Mouse (Mus musculus): ENCODE measurements at regions not wholly inside any gene's neighbourhood (a gene's known extent, or its start where the extent isn't known, plus 50 kb on each side); places are given as distances from the start of the nearest gene placed in this dataset.
A peak's percentile ranks its signal among the peaks of the same experiment; 100 is the strongest.

DNA sequence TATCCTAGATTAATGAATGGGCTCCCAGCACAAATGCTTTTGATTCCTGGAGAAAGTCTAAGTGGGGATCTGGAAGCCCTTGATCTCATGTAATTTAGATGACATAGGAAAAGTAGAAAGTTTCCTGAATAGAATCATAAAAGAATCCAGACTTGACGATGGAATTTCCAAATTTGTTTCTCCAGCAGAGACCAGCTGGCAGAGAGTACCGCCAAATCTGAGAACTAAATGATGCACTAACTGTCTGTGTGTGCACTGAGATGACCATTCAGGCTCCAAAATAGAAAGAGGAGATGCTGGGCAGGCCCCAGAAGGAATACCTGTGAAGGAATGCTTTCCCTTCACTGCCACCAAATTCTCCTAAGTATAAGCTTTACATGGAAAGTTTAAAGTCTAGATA is 704.6 kb downstream of the Fat4 start:
- peak; percentile 6 to 7 for DNase-seq

DNA sequence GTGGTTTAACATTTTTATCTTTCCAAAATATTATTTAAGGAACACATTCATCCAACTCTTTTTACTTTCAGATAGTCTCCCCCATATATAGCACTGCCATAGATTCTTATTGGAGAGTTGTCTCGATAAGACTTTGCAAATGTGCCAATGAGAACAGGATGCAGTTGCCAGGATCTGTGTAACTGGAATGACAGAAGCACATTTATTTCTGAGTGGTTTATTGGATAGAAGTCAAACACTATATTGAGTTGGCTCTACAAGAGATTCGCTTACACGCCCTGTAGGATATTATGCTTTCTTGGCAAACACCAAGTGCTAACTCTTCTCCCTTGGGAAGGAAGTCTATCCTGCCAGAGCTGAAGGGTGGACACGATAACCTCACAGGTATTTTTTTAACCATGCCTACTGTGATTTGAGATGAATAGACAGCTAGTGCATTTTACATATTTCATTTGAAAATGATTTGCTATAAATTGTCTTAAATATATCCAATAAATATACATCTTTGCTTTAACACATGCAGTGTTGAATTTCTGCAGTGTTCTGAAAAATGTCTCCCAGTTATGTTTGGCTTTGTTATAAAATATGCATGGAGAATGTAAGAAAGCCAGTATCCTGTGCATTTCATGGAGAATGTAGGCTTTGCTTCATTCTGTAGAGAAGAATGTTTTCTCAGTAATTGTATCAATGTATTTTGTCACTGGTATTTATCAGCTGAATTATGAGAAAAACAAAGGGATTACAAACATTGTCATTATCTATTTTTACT is 705.8 kb downstream of the Fat4 start:
- peak; percentile 39 to 41 for DNase-seq

DNA sequence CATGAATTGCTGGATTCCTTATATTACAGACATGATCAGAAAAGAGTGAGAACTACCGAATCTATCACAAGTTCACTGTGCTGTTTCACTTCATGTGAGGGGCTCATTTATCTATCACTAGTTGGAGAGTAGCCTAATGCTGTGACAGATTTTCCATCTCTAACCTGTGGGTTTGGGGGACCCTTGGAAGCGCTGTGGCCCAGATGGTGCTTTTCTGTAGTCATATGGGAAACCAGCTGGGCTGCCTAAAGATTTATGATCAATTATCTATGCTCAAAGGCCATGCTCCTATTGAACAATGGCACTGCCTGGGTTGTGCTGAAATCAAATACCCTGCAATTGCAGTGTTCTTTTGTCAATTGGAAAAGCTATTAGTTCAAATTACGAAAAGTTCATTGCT is 723.2 kb downstream of the Fat4 start:
- DNase-seq: peak; percentile 29 to 49

DNA sequence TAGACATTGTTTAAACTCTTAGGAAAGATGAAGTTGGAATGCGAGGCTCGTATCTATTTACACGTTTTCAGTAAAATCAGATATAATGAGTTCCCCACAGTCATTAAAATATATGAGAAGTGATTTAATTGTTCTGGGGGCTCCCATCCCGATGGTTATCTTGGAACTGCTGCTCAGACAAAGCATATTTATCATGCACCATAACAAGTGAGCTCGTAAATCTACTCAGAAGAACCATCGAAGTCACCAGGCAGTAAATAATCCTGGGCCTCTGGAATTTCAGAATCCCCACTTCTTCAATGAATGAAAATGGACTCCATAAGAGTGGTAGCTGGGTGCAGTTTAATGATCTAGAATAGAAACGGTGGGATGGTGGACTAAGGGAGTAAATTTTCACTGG is 725.7 kb downstream of the Fat4 start:
- no peak for DNase-seq

DNA sequence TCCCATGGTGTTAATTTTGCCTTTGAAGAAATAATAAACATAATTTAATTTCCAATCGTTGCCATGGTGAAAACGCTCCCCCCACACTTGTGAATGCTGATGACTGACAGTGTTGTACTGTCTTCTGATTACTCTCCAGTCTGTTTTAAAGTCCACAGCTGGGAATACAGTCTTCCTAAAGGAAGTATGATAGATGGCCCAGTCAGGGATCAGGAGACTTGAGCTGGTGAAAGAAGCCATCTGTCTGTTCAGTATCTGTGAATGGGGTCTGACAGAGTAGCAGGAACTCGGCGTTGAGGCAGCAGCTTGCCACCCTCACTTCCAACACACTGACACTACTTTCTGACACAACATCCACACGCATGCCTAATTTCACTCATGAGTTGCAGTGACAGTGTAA is 751.2 kb downstream of the Fat4 start:
- no peak for DNase-seq

DNA sequence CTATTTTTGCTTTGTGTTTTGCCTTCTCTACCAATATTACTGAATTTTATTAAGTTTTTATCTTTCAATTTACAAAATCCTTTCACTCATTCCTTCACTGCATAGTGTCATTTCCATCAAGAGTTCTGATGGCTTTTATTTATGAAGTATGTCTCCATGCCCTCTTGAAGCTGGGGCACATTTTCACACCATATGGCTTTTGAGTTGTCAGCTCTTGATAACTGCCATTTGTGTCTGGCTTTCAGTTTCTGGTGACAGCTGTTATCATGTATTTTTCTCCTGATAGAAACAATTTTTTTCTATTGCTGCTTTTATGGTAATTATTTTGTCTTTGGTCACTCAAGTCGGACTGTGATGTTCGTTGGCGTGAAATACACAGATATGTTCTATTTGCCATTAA is 756.5 kb downstream of the Fat4 start:
- no peak for DNase-seq

DNA sequence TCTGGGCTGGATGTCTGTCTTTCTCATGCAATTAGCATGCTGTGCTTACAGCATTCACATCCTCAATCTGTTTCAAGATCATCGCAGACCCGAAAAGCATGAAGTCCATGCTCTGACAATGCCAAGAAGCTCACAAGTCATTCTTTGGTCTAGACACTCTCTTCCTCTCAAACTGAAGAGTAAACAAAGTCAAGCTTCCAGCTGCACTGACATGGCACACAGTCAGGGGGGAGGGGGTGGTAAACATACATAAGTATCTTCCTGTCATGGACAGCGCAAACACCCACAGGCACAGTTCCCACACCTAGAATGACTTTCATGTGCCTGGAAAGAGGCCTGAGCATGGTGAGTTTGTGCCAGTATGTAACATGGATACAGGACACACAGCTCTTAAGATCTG is 780.1 kb downstream of the Fat4 start:
- no peak for DNase-seq

DNA sequence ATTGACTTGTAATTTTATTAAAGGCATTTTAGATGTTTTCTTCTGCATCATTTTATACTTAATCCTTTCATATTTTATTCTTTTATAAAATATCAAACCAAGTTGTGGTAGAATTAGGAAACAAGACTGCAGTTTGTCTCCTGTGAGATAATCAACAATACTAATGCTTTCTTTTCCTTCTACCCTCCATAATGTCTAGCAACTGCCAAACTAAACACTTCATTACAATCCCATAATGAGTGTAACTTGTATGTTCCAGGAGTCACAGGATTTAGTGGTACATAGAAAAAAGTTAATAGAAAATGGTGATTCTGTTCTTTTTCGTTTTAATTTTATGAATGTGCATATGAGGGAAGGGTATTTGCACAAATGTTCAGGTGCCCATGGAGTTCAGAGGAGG is 782.4 kb downstream of the Fat4 start:
- DNase-seq: no peak

DNA sequence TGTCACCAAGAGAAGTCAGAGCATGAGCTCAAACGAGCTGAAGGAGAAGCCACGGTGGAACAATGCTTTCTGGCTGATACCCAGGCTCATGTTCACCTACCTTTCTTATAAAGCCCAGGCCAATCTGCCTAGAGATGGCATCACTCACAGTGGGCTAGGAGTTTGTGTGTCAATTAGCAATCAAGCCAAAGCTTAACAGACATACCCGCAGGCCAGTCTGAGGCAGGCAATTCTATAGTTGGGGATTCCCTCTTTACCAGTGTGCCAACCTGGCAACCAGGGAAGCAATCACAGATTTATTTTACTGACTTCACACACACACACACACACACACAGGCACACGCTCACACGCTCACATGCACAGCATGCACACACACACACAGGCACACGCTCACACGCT is 787.3 kb downstream of the Fat4 start:
- DNase-seq: peak in 1 of 2 experiments; percentile 5

DNA sequence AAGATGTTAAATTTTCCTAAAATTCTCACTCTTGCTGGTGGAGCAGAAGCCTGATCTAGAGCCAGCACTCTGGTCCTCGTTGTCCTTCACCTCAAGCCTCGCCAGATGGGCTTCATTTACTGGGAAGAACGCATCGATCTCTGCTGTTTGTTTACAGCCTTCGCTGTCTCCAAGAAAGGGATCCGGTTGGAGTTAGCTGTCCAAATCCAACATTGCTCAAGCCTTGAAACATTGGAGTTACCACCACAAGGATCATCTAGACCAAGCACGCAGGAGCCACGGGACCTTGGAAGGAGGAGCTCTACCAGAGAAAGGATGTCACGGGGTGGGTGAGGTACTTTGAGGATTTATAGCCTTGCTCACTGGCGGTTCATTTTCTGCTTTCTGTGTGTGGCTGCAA is 788.2 kb downstream of the Fat4 start:
- no peak for DNase-seq

DNA sequence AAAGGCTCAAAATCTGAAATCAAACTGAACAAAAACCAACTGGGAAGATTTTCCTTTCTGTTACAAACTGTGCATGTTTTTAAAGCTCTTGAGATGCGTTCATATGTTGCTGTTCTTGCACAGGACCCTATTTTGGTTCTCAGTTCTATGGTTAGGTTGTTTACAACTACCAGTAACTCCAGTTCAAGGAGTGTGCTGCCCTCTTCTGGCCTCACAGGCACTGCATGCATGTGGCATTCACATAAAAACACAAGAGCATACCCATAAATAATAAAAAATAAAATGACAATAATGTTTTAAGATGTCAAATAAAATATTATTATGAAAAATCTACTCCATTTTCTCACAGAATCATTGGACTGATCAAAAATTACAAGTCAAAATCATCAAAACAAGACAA is 818.9 kb downstream of the Fat4 start:
- peak; percentile 15 to 17 for DNase-seq

DNA sequence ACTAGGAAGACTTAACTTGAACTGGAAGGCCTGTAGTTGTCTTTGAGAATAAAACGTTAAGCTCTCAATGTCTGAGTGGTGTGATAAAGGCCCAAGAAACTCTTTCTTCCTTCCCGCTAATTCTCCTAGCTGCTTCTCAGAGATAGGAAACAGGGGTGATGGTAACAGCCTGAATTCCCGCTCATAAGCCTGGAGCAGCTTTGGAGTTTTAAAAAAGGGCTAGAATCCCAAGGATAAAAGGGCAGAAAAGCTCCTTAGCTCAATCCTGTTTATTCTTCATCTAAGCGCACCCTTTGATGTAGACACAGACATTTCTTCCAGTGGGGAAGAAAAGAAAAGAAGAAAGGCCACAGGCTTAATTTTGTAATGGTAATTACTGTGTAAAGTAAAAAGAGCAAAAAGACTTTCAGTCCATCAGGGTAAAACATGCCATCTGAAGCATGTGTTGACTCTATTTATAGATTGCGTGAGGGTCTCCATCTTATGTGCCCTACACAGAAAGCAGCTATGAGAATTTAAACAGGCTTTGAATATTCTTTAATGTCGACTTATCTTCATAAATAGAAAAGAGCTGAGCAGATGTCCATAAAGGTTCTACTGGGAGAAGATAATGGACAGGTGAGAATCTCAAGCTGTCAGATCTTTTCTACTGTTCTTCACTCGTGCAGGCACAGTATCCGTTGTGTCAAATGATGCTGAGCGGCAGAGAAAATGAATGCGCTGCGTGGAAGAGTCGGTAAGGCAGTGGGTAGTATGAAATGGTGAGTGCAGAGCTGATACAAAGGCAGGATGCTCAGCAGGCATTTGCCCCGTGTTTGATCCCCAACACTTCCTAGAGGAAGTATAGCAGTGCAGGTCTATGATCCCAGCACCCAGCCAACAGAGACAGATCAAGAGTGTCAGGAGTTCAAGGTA is 818.0 kb upstream of the Intu start:
- no peak for DNase-seq

DNA sequence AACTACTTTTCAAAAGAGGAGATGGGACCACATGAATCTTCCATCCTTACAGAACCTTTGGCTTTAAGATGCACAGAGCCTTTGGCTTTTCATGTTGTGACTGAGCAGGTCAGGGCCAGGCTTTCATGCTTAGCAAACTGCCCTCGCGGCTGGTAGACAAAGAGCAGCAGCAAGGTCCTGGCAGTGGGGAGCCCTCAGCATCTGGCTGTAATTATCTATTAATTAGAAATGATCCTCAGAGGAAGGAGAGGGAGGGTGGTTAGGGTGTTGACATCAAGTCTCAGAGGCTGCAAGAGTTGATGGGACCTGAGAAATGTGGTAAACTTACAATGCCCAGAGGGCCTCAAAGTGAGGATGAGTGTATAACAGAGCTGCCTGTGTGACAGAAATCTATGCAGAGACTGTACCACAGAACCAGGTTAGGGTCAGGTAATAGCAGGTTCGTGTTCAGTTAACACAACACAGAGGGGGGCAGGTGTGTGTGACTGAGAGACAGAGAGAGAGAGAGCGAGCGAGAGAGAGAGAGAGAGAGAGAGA is 817.0 kb upstream of the Intu start:
- no peak for DNase-seq

DNA sequence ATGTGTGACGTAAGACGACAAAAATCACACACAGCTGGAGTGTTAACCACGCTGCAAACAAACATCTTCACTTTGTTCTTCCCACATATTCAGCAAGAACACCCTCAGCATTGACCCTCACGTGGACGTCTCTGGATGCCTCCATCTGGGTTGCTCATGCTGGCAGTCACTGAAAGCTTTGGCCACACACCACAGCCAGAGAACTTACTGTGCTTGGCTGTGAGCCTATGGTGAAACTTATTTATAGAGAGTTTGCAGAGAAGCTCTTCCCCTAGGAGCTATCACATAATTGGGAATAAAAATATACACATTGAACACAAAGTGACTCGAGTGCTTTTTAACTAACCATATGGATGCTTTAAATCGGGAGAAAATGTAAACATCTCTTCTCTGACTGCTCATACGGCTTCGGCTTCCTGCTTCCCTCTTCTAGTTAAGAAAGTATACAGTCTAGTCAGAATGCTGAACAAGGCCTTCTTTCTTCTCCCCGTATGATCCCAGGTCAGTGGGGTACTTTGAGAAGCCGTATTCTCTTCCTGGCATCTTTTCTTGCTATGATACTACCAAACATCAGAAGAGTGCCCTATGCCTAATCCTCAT is 812.0 kb upstream of the Intu start:
- DNase-seq: peak in 1 of 2 experiments; percentile 7

DNA sequence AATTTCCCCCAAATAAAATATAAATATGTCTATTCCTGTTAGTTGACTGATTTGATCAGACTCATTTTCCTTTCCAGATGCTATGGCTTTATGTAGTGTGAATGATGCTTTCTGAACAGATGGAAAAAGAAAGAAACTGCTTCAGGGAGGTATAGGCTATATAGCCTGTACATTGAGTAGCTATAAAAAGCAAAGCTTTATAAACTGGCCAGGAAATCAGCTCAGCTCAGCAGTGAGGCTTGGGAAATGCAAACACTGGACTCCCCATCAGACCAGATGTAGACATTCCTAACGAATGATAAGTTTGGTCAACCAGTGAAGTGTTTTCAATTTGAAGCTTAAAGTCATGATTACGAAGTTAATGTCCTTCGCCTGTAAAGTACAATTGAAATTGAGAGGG is 805.3 kb upstream of the Intu start:
- no peak for DNase-seq

DNA sequence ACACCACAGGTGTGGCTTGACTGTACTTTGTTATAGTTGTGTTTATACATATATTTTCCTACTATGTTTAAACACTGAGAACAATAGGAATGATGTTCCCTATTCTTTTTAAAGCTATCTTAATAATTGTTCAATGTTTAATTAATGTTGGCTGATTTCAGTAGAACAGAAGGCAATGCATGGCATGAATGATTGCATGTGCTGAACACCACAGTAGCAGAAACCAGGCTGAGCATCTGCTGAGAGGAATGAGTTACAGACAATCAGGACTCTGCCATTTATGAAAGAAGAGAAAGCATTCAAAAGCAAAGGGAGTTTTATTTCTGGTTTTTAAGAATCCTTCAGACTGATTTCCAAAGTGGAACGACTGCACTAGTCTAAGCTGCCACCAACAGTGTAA is 794.4 kb upstream of the Intu start:
- peak; percentile 19 to 20 for DNase-seq

DNA sequence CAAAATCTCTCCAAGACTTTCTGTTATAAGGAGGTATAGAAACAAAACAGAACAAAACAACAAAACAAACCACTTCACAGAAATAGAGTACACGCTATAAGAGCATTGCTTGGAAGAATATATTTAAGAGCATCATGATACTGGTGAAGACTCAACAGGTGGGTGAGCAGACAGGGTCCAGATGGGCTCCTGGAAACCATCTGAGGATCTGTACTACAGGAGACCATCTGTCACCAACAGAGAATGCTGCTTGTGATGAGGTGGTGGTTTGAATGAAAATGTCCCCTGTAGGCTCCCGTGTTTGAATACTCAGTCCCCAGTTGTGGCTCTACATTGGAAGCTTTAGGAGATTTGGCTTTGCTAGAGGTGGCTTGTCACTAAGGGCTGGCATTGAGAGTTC is 785.1 kb upstream of the Intu start:
- DNase-seq: peak; percentile 71 to 75

DNA sequence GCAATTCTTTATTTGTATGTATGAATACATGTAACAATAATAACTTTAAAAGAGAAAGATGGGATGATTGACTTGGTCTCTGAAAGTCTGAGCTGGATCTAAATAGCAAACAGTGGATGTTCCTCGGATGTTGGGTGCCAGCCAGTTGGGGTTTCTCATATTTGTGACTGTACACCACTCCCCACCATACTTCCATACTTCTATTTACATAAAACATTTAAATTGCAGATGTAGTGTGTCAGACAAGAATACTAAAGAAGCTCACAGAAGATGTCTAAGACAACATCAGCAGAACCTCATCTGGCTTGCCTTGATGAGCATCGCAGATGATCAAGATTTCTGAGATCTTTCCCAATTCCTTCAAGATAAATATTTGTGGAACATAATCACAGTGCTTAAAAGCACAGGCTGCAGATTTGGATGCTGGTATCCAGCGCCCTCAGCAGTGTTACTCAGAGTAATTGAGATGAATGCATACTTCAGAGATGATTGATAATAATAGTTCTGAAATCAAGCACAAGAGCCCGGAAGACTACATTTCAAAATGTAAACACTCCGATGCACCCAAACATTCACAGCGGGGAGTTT is 762.0 kb upstream of the Intu start:
- DNase-seq: no peak

DNA sequence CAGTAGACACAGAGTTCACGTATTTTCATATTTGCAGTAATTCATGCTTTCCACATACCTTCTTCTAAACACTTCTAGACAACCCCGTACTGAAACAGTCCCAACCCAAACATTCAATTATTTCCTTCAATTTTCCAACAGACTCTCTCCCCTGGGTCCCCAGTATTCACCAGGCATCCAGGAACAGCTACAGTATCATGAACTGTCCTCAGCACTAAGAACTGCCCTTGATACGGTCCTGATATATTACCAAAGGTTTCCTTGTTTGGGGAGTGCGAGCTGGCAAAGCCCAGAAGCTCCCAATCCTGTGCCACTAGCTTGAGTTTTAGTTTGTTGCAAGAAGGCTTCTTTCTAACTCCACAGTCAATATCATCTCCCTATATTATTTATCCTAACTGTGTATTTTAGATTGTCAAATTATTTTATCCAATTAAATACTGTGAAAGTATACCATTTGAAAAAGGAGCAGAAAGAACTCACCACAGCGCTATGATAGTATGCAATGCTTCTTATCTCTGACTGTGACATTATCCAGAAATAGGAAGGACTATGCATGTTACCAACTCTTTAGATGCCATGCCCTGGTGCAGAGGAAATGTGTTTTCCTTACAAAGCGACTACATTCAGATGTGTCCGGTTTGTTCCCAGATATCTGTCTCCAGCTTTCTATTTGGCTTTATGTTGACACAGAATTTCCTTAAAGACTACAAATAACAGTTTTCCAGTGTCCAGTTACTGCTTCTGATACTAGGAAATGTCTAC is 754.6 kb upstream of the Intu start:
- no peak for DNase-seq

DNA sequence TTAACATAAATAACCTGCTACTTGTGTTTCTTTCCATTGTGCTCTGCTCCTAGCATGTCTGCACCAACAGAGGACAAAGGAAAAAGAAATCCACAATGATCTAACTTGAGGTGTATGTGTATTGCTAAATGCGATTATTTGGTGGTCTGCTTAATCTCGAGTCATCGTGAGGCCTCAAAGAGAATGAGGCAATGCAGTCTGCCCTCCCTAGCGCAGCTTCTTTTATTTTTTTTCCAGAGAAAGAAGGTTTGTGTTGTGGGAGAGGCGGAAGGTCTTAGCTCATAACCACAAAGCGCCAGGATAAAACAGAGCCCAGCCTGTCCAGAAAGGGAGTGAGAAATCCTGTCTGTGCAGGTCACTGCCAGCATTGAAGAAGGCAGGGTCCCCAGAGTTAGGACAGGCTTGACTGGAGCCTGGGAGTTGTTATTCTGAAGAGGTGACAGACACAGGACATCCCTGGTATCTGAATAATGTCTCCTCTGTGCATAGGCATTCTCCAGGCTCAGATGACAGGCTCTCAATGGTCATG is 751.3 kb upstream of the Intu start:
- no peak for DNase-seq

DNA sequence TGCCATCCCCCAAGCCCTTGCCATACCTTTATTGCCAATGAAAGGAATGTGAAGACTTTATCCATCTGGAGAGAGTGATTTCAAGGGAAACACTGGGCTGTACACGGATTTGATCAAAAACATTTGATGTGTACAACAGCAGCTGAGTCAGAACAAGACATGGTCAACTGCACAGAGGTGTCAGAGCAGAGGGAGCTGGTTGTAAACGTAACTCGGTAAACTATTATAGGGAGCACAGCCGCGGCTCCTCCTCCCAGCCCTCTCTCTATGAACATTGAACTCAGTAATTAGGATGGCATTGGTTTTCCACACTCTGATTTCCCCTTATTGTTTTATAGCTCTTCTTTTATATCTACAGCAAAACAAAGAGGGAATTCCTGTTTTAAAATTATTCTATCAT is 750.8 kb upstream of the Intu start:
- DNase-seq: no peak

DNA sequence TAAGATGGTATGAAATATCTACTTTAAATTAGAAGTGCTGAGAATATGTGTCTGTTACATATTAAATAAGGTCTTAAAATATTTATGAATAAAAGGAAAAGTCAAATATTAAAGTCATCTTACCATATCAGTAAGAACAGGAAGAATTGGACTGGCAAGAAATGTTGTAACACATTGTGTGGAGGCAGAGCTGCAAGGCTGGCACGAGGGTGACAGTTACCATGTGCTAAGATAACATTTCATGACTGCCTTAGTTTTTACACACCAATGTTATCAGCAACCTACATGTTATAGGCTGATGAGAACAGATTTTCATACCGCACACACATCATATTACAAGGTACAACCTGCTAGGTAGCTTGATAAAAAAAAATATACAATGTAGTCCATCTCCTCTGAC is 746.2 kb upstream of the Intu start:
- DNase-seq: no peak

Data from cerebellum, postnatal 10 days (tissue).